Mouse (Mus musculus): ENCODE results near the gene Txndc2.

Txndc2 gene

DNA sequence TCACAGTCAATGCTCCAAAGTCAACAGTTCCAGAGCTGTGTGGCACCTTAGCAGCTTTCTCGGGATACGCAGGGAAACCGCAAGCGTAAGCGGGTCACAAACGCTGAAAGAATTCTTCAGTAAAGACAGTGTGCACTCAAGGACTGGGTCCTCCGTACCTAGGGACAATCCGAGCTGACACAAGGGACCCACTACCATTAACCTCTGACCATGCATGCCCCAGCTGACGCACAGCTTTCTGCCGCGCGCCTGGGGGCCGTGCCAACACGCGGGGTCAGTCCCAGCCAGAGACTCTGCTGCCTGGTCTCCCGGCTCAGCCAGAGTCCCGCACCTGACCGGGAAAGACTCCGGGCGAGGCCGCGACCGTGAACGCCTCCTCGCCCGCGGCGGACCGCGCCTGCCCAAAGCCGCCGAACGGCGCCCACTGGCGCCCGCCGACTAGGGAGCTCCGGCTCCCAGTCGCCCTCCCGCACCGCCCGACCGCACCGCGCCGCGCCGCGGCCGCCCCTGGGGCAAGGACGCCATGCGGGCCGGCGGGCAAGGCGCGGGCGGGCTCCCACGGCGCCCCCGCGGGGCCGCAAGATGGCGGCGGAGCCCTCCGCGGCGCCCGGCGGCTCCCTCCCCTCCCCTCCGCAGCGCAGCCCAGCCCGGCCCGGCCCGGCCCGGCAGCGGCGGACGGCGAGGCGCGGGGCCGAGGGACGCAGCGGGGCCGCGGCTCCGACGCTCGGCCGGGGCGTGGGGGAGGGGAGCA, 29.4 kb downstream of the Txndc2 start:
- DNase-seq (ENCODE audit: low spot score), result peak; percentile 11

DNA sequence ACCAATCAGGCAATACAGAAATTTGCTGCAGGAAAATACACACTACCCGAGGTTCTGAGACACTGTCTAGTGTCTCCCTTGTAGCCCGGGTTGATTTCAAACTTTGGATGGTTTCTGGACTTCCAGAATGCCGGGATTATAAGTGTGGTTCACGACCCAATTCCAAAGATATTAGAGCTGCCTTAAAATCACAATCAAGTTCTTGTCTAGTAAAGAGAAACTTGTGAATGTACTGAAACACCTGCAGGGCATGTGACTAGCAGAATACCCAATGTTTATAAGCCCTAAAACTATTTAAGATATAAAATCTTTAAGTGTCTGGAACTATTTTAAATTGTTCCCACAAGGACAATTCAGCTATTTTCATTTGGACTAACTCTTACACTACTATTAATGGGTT, 30.2 kb downstream of the Txndc2 start:
- no peak for DNase-seq (ENCODE audit: low spot score)

DNA sequence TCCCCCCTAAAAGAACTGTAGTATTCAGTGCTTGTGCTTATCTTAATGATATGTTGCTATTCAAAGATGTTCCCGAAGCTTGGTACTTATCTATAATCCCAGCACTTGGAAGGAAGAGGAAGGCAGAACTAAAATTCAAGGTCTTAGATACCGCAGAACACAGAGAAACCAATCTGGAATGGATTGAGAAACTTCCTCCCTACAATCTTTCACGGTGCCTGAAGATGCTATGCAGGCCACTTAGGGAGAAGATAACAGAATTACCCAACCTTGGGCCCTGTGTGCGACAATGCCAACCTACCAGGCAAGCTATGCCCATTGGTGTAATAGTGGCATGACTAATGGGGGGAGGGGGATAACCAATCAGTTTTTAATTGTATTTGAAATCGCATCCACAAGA, 33.2 kb downstream of the Txndc2 start:
- DNase-seq (ENCODE audit: low spot score), result no peak

DNA sequence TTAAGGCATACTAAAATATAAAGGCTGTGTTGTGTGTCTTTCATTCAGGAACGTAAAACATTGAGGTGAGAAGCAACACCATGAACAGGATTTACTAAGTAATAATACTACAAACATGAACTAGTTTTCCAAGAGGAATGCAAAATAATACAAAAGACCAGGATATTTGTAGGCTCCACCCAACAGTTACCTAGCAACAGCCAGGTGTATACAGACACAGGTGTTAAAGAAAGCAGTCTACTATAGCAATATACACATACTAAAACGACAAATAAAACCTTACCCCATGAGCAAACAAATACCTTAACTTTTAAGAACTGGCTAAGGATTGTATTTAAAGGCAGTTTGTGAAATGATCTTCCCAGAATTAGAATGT, 33.7 kb downstream of the Txndc2 start:
- DNase-seq (ENCODE audit: low spot score), result no peak

DNA sequence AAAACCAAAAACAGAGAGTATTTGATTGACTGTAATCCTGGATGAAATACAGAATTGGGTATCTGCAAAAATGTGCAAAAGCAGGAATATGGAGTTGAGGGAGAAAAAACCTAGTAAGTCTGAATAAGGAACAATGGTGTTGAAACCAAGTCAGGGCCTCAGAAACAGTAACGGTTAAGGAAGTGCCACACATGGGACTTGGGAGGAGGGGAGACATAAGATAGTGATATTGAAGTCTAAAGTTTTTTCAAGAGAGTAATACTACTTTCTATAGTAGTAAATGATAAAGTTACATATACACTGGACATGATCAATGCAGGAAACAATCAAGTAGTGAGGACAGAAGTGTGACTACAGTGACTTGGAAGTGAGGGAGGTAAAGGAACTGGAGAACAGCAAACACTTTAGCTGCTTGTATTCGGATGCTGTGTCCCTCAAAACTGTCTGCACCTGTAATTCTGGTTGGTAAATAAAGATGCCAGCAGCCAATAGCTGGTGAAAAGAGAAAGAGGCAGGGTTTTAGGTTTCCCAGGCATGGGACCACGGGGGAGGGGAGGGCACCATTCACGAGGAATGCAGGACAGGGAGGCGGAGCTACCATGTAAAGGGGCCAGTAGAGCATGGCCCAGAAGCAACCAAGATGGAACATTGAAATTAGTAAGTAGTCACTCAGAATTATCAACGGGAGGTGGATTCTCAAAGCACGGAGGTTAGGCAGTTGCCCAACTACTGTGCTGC, 34.2 kb downstream of the Txndc2 start:
- DNase-seq (ENCODE audit: low spot score), result no peak

DNA sequence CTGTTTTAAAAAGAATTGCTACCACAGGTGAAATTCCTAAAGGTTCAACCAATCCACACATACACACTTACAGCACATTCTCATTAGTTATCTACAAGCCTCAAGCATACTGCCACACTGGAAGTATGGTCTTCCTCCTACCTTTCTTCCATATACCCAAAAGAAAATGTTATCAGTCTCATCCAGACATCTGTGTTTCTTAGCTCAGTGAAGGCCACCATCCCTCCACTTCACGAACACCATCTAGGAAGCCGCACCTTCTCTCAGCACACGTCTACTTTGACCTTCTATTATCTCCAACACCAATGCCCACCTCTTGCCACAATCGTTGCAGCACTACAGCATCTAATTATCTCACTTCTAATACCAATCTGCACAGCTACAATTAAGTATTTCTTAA, 36.0 kb downstream of the Txndc2 start:
- no peak for DNase-seq (ENCODE audit: low spot score)

DNA sequence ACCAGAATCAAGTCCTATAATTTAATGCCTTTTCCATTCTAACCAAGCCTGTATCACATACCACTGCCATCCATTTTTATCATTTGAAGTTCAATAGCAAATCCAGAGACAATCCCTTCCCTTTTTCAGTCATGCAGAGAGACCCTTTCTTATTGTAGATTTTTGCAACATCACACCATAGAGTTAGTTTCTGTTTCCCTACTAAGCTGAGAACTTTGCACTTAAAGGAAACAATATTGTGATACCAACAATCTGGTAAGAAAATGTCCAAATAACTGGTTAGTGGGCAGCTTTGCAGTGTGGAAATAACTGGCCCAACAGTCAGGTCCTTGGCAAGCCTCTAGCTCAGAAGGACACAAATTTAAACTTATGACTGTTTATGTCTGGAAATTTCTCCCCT, 37.1 kb downstream of the Txndc2 start:
- DNase-seq (ENCODE audit: low spot score), result no peak

DNA sequence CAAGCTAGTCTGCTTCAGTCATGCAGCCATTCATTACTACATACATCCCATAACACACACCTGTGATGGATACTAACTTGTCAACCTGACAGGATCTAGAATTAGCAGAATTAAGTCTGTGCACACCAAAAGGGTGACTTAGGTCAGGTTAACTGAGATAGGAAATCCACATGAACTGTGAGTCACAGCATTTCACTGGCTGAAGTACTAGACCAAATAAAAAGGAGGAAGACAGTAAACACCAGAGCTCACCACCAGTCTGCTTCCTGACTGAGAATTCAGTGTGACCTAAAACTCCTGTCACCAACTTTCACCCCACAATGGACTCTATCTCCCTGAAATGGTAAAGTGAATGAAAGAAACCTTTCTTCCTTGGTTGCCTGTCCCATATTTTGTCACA, 37.7 kb downstream of the Txndc2 start:
- DNase-seq (ENCODE audit: low spot score), result no peak

DNA sequence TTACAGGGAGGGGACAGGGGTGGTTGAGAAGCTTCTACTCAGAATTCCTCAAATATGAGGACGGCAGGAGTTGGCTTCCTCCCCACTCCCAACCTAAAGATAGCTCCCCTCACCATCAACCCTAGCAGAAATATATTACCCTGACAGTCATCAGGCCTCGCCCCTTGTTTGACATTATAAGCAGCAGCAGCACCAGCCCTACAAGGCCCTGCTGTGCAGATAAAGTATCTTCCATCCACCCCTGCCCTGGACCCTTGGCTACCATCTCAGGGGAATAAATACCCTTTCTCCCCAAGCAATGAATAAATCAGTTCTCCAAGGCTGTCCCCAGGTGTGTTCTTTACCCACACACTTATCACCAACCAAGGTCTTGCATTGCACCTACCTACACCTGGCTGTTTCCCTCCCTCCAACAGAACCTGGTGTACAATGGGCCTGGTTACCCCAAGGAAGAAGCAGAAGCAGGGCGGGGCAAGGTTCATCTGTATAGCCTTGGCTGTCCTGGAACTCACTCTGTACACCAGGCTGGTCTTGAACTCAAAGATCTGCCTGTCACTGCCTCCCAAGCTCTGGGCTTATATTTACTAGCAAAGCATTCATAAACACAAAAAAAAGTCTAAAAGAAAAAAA, 44.0 kb downstream of the Txndc2 start:
- DNase-seq (ENCODE audit: low spot score), result no peak

DNA sequence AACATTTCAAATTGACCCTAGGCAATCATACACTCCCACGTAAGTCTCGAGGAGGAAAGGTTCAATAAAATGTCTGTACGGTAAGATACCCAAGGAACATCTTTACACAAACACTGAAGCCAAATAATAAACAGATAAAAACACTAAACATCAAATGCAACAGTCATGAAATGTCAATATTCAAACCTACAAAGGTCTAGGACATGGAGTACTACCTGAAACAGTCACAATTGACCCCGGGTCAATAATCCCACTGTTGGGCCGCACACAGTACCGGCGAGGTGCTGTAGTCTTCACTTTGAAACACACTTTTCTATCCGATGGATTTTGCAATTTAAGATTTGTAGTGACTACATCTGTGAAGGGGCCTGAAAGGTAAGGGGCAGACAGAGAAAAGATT, 47.3 kb downstream of the Txndc2 start:
- no peak for DNase-seq (ENCODE audit: low spot score)

Data from urinary bladder, postnatal 10 days (tissue).